Mouse (Mus musculus) cerebellum, adult 18-20 months (tissue): ENCODE measurements at regions not wholly inside any gene's neighbourhood (a gene's known extent, or its start where the extent isn't known, plus 50 kb on each side); places are given as distances from the start of the nearest gene placed in this dataset.
"Not testable (repeated sequence)": the region's sequence is repeated elsewhere in the genome, so short reads cannot be mapped to it uniquely, and the experiment has no call there.

Experiments used
- DNase-seq, 2 experiments: peaks; one replicate each; pipeline ENCODE4 v3.0.0; 2021

DNA sequence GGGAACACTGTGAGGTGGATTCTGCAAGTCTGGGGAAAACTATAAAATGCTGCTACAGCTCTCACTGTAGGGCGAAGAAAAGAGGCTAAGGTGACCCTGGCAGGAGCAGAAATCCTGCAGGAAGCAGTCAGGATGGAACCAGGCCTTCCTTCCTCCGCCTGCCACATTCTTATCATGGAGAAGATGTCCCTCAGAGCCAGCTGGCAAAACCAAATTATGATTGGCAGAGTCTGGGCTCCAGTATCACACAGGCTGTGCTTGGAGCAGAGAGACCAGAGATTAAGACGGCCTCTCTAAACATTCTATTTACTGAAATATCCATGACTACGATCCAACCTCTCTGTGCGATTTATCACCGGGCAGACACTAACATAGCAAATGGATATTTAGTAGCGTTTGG is 92.2 kb upstream of the Max start:
- no peak for DNase-seq

- peak; percentile 50 to 58 for DNase-seq
Measured at GRCm38 (mm10) chr12:77052853-77053252, 90.9 kb upstream of the Max start.

DNA sequence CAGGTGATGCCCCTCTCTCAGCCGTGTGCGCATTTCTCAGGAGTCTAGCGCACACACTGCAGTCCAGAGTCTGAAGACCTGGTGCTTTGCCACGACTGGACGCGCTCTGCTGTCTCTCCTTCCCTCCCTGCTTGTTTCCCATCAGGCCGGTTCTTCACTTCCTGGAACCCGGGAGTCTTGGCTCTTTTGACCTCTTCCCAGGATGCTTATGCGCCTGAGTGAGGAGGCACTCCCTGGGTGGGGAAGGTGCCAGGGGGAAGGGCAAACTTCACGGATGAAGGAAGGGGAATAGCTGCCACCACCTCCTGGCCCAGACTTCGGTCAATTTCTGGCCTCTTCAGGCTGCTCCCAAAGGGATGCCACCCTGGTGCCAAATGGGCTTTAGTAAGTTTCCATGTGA is 86.4 kb upstream of the Max start:
- DNase-seq = peak in 1 of 2 experiments; percentile 20

GRCm38 (mm10) chr12:77047273-77047672 is 85.3 kb upstream of the Max start:
- DNase-seq = no peak

DNA sequence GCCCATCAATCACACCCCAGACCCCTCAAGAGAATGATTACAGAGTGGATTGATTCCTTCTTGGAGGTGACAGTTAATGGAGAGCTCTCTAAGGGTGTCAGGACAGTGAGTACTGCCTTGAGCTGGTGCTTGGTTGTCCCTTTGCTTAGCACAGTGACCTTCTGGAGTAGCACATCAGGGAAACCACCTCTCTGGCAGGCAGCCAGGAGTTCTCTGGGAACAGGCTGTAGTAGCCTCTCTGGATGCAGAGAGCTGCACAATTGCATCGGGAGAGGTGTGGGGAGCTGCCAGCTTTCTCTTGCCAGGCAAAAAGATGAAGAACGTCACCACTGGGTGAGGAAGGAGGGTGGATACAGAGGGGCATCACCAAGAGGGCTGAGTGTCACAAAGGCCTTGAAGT is 84.0 kb upstream of the Max start:
- DNase-seq = peak; percentile 64 to 66

GRCm38 (mm10) chr12:77045356-77045755 is 83.4 kb upstream of the Max start:
- no peak for DNase-seq

- DNase-seq = no peak
Measured at GRCm38 (mm10) chr12:77042356-77042755, 80.4 kb upstream of the Max start.

DNA sequence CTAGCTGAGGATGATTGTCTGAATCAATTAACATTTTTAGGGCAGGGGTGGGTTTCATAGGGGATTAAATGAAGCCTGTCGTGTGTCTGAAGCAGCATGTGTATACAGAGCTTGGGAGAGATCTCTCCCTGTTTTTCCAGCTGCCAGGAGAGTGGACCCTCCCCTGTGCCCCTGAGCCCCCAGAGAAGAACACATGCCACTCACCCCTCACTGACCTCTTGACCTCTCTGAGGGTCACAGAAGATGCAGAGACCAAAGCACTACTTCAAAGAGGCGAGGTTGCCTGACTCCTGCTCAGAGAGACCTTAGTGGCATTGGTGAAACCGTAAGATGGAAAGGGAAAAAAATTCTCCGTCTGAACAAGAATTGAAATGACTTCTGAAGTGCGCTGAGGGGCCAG is 79.1 kb upstream of the Max start:
- no peak for DNase-seq

DNA sequence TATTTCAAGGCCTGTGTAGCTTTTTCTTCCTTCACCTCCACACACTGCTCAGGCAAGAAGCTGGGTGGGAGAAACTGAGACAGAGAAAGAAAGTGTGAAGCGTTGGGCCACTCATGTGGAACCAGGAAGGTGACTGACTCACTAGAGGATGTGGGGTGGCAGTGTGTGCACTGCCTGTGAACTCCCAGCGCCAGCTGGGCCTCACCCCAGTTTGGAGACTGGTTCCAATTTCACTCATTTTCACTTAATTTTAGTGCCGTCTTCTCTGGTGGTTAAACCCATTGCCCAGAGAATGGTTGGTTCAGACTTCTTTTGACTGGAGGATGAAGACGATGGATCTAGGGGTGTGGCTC is 77.9 kb upstream of the Max start:
- DNase-seq = no peak

- DNase-seq = peak; percentile 39 to 46
Measured at GRCm38 (mm10) chr12:77039295-77039952, 77.4 kb upstream of the Max start.

DNA sequence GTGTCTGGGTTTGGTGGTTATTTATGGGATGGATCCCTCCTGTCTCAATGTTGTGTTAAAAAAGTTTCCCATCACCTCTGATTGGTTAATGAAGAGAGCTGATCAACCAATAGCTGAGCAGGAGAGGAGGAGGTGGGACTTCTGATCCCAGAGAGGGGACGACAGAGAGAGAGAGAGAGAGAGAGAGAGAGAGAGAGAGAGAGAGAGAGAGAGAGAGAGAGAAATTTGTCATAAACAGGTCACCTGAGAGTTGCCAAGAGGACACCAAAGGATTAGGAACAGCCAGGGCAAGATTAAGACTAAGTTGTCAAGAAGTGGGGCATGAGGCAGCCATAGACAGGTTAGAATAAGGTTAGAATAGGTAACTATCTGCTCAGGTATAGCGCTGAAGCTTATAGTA is 73.7 kb upstream of the Max start:
- no peak for DNase-seq

GRCm38 (mm10) chr12:77031448-77031847 is 69.4 kb upstream of the Max start:
- no peak for DNase-seq

DNA sequence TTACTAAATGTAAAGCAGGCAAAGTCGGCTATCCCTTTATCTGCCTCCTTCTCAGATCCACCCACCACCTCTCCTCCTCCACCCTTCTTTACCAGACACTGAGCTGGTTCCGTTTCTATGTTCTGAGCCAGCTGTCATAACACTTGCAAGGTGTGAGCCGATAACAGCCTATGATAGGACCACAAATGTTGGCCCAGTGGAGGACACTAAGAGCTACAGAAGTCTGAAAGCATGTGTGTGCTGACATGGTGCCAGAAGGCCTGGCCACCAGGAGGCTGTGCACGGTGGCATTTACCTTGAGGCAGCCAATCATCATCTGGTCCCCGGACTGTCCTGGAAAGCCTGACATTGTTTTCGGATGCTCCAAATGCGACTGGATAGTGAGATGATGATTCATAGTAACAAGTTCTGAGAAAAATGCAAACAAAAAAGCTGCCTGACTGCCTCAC is 63.5 kb upstream of the Max start:
- DNase-seq = peak; percentile 48 to 49

DNA sequence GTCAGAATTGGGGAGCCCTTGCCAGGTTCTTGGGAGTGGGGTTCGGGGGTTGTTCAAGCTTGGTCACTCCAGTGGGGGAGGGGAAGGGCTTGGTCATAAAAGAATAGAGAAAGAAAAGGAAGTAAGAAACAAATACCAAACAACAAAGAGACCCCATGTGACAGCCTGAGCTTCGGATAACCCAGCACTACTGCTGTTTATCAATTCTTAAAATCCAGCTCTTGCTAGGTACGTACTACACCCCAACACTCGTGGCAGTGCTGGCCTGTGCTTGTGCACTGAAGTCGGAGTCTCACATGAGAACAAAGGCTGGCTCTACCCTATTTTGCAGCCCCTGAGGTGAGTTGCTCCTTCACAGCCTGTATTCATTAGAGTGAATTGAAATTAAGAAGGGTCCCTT is 60.5 kb upstream of the Max start:
- no peak for DNase-seq

DNA sequence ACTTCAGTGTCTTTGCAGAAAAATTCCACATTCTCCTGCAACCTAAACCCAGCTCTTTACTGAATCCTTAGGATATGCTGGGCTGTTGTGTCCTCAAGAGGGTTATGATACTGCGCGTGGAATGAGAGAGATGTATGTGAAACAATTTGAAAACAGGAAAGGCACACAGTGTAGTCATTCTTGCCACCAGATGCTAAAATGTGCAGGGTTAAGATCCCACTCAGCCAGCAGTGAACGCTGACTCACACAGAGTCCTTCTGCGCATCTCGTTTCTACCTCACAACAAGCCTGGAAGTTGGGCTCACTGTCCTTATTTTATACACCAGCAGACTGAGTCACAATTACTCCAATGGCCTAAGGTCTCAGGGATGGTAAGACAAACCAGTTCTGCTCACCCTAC is 59.9 kb upstream of the Max start:
- DNase-seq = no peak

DNA sequence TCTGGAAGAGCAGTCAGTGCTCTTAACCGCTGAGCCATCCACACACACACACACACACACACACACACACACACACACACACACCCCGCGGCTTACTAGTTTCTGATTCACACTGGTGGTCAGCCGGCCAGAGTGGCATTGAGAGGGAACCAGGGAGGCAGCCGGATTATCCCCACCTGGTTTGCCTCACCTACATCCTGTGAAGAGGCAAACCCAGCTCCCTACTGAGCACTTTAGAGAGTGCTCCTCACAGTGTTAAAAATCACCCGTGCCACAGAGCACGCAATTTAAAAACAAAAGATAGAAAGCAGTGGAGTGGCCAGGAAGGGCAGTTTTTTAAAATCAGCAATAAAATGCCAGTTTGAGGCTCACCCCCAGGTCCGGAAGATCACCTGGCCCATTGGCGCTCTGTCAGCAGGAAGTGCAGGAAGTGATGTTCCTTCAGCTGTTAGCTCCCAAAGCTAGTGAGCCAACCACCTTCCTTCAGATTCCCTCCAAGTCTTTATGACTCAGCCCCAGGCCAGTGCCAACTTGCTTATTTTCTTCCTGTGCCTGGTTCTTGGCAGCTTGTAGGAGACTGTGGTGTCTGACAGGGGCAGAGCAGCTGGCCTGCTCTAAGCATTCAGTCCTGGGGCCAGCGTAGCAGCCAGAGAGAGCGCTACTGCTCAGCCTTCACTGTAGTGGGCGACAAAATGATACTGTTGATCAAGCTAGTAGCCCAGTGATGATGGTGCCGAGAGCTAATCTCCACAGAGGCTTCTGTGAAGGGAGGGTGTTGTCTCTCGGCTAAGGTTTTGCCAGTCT is 57.9 kb upstream of the Max start:
- DNase-seq = peak; percentile 75 to 83

- DNase-seq = not testable (repeated sequence)
Measured at GRCm38 (mm10) chr12:77019148-77019547, 57.1 kb upstream of the Max start.

- DNase-seq = no peak
Measured at GRCm38 (mm10) chr12:77018373-77018772, 56.4 kb upstream of the Max start.

DNA sequence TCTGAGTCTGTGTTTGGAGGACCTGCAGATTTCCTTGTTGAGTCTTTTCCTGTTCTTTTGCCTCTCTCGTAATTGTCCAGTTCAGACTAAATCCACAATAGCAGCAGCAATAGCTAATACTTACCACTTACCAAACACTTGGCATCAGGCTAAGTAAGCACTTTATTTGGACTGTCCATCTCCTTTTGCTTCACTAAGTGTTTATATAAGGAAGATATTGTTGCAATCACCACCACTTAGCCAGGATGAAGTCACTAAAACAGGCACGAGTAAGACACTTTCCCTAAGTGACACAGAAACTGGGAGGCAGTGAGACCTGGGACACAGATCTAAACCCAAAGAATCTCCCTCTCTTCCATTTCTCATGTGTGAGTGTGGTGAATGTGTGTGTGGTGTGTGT is 52.9 kb upstream of the Max start:
- no peak for DNase-seq
